Mouse (Mus musculus): ENCODE measurements around the gene Camk1d.

Camk1d gene

GRCm38 (mm10) chr2:5714211-5715053 lies at the start of gene Camk1d:
Gene Camk1d (minus strand): TSS chr2:5714515.
- peak; percentile 64 for DNase-seq (ENCODE audit: low read depth, low spot score)

GRCm38 (mm10) chr2:5762031-5762430 lies 47.7 kb upstream of the Camk1d start:
- no peak for DNase-seq (ENCODE audit: low read depth, low spot score)

- no peak for DNase-seq (ENCODE audit: low read depth, low spot score)
These were observed 46.2 kb upstream of the Camk1d start for GRCm38 (mm10) chr2:5760479-5761008.

- no peak for DNase-seq (ENCODE audit: low read depth, low spot score)
These were observed 44.3 kb upstream of the Camk1d start for GRCm38 (mm10) chr2:5758569-5758968.

GRCm38 (mm10) chr2:5750872-5751271 lies 36.6 kb upstream of the Camk1d start:
- no peak for DNase-seq (ENCODE audit: low read depth, low spot score)

- no peak for DNase-seq (ENCODE audit: low read depth, low spot score)
These were observed 34.9 kb upstream of the Camk1d start for GRCm38 (mm10) chr2:5749210-5749609.

- no peak for DNase-seq (ENCODE audit: low read depth, low spot score)
These were observed 33.3 kb upstream of the Camk1d start for GRCm38 (mm10) chr2:5747545-5748043.

GRCm38 (mm10) chr2:5746529-5746928 lies 32.2 kb upstream of the Camk1d start:
- DNase-seq (ENCODE audit: low read depth, low spot score), result no peak

GRCm38 (mm10) chr2:5743886-5744285 lies 29.6 kb upstream of the Camk1d start:
- DNase-seq (ENCODE audit: low read depth, low spot score), result no peak

- DNase-seq (ENCODE audit: low read depth, low spot score), result no peak
These were observed 26.6 kb upstream of the Camk1d start for GRCm38 (mm10) chr2:5740913-5741312.

GRCm38 (mm10) chr2:5735881-5736280 lies 21.6 kb upstream of the Camk1d start:
- DNase-seq (ENCODE audit: low read depth, low spot score), result no peak

GRCm38 (mm10) chr2:5733300-5734085 lies 19.2 kb upstream of the Camk1d start:
- DNase-seq (ENCODE audit: low read depth, low spot score), result no peak

GRCm38 (mm10) chr2:5732047-5732446 lies 17.7 kb upstream of the Camk1d start:
- DNase-seq (ENCODE audit: low read depth, low spot score), result no peak

- DNase-seq (ENCODE audit: low read depth, low spot score), result no peak
These were observed 16.1 kb upstream of the Camk1d start for GRCm38 (mm10) chr2:5730364-5730792.

GRCm38 (mm10) chr2:5729931-5730330 lies 15.6 kb upstream of the Camk1d start:
- DNase-seq (ENCODE audit: low read depth, low spot score), result no peak

GRCm38 (mm10) chr2:5725028-5725701 lies 10.8 kb upstream of the Camk1d start:
- DNase-seq (ENCODE audit: low read depth, low spot score), result no peak

- no peak for DNase-seq (ENCODE audit: low read depth, low spot score)
These were observed 3.4 kb upstream of the Camk1d start for GRCm38 (mm10) chr2:5717675-5718074.

GRCm38 (mm10) chr2:5715544-5715943 lies 1.2 kb upstream of the Camk1d start:
- DNase-seq (ENCODE audit: low read depth, low spot score), result no peak

- no peak for DNase-seq (ENCODE audit: low read depth, low spot score)
These were observed 717 bp upstream of the Camk1d start for GRCm38 (mm10) chr2:5715054-5715410.

- DNase-seq (ENCODE audit: low read depth, low spot score), result no peak
These were observed 747 bp downstream of the Camk1d start for GRCm38 (mm10) chr2:5713325-5714210.

GRCm38 (mm10) chr2:5712255-5712654 lies 2.1 kb downstream of the Camk1d start:
- no peak for DNase-seq (ENCODE audit: low read depth, low spot score)

Measured in brain, embryonic 18.5 days (tissue).